Mouse (Mus musculus) testis, postnatal 10 days (tissue): Measurements from ENCODE around the gene Gm6034.
A peak's percentile ranks its signal among the peaks of the same experiment; 100 is the strongest.
"Not testable (repeated sequence)": the region's sequence is repeated elsewhere in the genome, so short reads cannot be mapped to it uniquely, and the experiment has no call there.

Experiments used
- DNase-seq: peaks from one replicate; pipeline ENCODE4 v3.0.0; 2021; ENCODE audit warnings: low spot score

Gm6034 gene

GRCm38 (mm10) chr17:36042610-36043169, at the start of gene Gm6034, which contains the start of gene H2-T22:
Gene Gm6034 (plus strand): TSS chr17:36042961.
Gene H2-T22 (minus strand): TSS chr17:36042747.
- DNase-seq = not testable (repeated sequence)

DNA sequence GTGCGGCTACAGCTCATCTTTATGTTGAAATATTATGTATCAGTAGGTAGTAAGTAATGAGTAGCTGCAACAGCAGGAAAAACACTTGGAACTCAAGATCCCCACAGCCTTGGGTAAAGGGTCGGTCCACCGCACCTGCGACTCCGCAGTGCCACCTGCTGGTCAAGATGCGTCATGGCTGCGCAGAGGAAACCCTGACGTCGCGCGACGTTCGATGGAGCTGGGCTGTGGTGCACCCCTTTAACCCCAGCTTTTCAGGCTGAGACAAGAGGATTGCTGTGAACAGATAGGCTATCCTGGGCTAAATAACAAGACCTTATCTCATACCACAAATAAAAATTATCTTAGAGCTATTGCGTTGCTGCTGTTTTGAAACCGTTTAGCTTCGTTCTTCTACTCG, 49.1 kb upstream of the Gm6034 start:
- DNase-seq = peak; percentile 85

DNA sequence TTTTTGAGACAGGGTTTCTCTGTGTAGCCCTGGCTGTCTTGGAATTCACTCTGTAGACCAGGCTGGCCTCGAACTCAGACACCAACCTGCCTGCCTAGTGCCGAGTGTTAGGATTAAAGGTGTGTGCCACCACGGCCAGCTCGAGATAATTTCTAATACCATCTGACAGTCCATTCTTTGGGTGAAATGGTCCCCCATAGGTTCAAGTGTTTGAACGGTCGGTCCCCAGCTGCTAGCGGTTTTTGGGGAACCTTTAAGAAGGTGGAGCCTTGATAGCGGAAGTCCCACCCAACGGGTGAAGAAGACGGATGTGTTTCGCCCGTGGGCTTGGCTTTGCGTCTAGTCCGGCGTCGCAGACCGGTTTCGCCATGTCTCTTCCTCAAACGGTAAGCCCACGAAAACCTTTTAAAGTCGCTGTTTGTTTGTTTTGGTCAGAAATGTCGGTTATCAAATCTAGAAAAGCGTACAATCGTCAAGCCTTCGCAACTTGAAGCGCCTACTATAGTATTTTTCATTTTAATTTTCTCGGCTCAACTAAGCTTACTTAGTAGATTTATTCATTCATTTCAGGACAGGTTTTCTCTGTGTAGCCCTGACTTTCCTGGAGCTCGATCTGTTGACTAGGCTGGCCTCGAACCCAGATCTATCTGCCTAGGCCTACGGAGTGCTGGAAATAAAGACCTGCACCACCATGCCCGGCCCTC, 48.4 kb upstream of the Gm6034 start:
- peak; percentile 72 for DNase-seq

DNA sequence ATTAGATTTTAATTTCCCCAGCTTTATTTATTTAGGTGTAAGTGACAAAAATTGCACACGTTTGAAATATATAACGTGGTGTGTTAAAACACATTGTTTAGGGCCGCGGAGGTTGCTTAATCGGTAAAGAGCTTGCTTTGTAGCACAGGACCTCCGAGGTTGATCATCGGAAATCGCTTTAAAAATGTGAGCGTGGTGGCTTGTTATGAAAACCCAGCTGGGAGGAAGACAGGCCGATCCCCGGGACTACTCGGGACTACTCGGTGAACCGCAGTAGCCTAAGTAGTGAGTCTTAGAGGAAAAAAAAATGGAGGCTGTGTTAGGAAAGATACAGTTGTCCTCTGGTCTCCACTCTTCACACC, 47.9 kb upstream of the Gm6034 start:
- DNase-seq = no peak

DNA sequence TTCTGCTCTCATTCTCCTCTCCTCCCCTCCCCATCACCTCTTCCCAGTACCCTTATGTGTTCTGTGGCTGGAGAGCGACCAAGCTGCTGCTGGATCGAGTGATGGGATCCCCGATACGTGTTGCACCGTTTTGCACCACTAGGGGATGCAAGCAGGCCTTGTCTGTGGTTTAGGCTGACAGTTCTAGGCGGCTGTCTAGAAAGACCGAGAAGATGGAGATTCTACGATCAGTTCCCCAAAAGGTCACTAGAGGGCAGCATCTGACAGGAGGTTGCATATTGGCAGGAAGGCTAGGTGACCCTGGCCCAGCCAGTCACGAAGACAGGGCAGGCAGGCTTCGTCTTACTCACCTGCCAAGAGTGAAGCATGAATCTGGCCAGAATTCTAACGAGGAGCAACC, 45.8 kb upstream of the Gm6034 start:
- DNase-seq = peak; percentile 96

DNA sequence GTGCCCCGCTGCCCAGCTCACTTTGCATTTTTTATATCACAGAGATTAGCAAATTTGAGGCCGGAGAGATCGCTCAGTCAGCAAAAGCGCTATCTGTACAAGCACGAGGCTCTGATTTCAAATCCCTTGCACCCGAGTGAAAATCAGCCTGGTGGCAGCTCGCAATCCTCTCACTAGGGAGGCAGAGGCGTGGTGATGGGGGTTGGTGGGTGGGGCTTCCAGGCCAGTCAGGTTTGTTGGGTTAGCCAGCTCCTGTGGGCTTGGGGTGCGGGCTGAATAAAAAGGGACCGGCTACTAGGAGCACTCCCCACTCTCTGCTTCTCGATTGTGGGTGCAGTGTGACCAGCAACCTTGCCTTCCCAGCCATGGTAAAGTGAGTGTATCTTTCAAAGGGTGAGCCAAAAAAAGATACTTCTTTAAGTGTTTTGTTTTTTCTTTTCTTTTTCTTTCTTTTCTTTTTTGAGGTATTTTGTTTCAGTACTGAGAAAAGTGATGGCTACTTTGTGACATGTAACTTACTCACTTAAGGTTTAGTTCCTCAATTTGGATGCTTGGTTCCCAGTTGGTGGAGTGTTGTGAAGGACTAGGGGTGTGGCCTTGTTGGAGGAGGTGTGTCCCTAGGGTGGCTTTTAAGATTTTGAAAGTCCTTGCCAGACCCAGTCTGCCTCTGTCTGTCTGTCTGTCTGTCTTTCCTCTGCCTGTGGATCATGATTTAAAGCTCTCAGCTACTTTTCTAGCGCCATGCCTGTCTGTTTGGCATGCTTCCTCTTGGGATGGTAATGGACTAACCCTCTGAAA, 44.8 kb upstream of the Gm6034 start:
- no peak for DNase-seq

GRCm38 (mm10) chr17:35998545-35999305, 44.0 kb upstream of the Gm6034 start:
- DNase-seq = no peak

DNA sequence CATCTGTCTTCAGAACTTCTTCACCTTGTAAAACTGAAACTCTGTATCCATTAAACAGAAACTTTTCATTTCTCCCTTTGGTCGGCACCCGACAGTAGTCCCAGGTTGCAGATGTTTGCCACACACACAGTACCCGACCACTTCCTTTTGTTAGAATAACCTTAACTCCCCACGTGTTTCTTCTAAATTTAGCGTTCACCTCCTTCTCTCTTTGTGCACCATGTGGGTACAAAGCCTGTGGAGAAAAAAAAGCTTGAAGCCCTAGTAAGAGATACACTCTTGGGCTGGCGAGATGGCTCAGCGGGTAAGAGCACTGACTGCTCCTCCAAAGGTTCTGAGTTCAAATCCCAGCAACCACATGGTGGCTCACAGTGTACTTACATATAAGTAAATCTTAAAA, 43.4 kb upstream of the Gm6034 start:
- DNase-seq = no peak

- no peak for DNase-seq
Measured at GRCm38 (mm10) chr17:36000349-36000748, 42.4 kb upstream of the Gm6034 start.

- DNase-seq = no peak
Measured at GRCm38 (mm10) chr17:36001121-36001897, 41.5 kb upstream of the Gm6034 start.

DNA sequence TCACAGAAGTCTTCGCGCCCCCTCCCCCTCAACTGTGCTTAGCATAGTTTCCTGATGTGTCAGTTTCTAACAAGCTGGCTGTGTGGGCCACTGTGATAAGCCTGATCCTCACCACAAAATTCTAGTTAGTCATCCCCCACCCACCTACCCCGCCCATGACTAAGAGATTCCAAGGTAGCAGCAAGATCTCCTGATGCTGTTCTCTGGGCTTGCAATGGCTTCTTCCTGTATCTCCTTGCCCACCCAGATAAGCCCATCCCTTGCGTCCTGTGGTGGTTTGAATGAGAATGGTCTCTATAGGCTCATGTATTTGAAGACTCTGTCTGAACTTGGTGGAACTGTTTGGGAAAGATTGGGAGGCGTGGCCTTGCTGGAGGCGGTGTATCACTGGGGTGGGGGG, 40.8 kb upstream of the Gm6034 start:
- DNase-seq = no peak

- no peak for DNase-seq
Measured at GRCm38 (mm10) chr17:36003331-36003730, 39.4 kb upstream of the Gm6034 start.

GRCm38 (mm10) chr17:36004409-36004808, 38.4 kb upstream of the Gm6034 start:
- not testable (repeated sequence) for DNase-seq

DNA sequence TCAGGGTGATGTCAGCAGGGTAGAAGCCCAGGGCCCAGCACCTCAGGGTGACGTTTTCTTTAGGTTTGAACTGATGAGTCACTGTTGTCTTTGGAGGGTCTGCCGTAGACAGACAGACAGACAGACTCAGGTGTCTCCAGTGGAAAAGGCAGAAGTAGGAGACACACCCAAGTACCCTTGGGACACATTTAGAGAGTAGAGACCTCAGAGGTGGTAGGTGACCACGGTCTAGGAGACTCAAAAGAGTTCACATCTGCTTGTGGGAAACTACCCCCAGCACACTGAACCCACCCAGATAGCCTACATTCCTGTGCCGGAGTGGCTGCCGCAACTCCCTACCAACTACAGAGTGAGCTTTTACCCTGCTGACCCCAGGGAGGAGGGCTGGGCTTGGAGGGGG, 27.8 kb upstream of the Gm6034 start:
- no peak for DNase-seq

DNA sequence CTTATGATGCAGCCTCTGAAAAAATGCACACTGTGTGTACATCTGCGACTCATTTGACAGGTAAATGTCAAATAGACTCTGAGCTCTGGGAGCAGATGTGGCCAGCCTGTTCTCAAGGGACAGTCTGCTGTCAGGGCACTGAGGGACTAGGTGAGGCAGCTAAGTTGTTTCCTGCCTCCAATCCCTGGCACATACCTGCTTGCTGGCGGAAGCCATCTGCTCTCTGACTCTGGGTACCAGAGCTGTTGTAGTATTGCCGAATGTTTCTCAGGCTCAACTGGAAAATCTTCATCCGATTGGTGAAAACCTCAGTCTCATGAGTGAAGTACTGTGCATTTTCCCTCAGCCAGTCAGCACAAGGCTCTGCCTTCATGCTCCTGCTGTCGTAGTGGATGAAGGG, 25.7 kb upstream of the Gm6034 start:
- DNase-seq = no peak

DNA sequence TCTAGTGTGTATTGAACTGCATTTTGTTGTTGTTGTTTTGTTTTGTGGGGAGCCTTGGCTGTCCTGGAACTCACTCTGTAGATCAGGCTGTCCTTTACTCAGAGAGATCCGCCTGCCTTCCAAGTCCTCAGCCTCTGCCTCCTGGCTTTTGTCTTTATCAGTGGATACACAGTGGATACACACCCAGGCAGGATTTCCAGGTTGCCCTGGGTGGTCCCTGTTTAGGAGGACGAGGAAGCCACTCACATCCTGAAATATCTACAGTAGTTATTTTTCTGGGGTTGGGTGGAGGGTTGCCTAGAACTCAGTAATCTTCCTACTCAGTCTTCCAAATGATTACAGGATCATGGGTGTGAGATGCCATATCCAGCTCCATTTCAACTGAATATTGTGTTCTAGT, 23.8 kb upstream of the Gm6034 start:
- DNase-seq = no peak

- DNase-seq = no peak
Measured at GRCm38 (mm10) chr17:36019519-36019918, 23.2 kb upstream of the Gm6034 start.

- DNase-seq = peak; percentile 72
Measured at GRCm38 (mm10) chr17:36020191-36021073, 22.3 kb upstream of the Gm6034 start, which contains the start of gene H2-T24. Gene H2-T24 (minus strand): TSS chr17:36020560.

GRCm38 (mm10) chr17:36021309-36021708, 21.5 kb upstream of the Gm6034 start:
- no peak for DNase-seq

DNA sequence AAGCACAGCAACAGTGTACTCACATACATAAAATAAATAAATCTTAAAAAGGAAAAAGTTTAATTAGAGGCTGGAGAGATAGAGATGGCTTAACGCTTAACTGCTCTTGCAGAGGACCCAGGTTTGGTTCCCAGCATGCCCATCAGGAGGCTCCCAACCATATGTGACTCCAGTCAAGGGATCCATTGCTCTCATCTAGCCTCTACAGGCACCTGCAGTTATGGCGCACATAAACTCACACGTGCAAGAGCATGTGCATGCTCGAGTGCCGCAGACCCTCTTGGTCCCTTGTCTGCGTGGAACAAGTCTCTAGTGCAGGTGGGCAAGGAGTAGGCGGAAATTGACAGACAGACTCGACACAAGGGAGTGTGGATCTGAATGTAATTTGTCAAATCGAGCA, 20.7 kb upstream of the Gm6034 start:
- DNase-seq = no peak

DNA sequence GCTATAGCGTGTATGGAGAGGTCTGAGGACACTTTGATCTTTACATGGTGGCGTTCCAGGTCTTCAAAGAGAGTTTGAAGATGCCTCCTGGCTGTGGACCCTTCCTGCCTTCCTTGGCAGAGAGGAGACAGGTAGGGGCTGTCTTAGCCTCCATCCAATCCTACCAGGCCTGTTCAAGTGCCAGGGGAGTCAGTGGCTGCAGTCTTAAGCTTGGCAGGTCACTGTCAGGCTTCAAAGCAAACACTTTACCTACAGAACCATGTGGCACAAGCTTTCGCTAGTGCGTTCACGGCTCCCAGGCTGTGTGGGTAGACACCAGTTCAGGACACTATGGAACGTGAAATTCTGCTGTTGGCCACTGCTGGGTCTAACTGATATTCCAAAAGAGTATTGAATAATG, 19.8 kb upstream of the Gm6034 start:
- no peak for DNase-seq
